Mouse (Mus musculus) thymus, adult 2 months (tissue): ENCODE results near the gene Zc3h12c. TPM values are rescaled to one million over a fixed set of nuclear protein-coding genes. Genes with fewer than 3 reads are reported as not detected.

Experiments
- DNase-seq: peaks from one replicate; pipeline ENCODE4 v3.0.0; 2021
- H3K27ac ChIP-seq: fragments of 200-500 bp; 2 replicates; pipeline ENCODE4 v1.5.1; 2012; ENCODE audit warnings: low read length, control low read depth; ENCODE audit not compliant: control insufficient read depth, insufficient read depth
- H3K27me3 ChIP-seq: fragments of 200-500 bp; 2 replicates; pipeline ENCODE4 v1.6.1; 2012; ENCODE audit warnings: mild to moderate bottlenecking, low read length, moderate library complexity, mixed read lengths; ENCODE audit not compliant: control insufficient read depth, insufficient read depth
- H3K36me3 ChIP-seq: fragments of 200-500 bp; 2 replicates; pipeline ENCODE4 v1.6.1; 2012; ENCODE audit warnings: mild to moderate bottlenecking, low read length, moderate library complexity; ENCODE audit not compliant: control insufficient read depth, insufficient read depth
- H3K4me1 ChIP-seq: fragments of 200-500 bp; replicated peaks from 2 replicates; pipeline ENCODE4 v1.6.1; 2012; ENCODE audit warnings: low read length; ENCODE audit not compliant: control insufficient read depth, insufficient read depth
- H3K4me3 ChIP-seq: fragments of 200-500 bp; 2 replicates; pipeline ENCODE4 v1.5.1; 2012; ENCODE audit warnings: mild to moderate bottlenecking, low read length, control low read depth, moderate library complexity; ENCODE audit not compliant: control insufficient read depth, insufficient read depth
- CTCF ChIP-seq: fragments of 200-500 bp; IDR thresholded peaks from 2 replicates; pipeline ENCODE4 v1.5.1; 2012; ENCODE audit warnings: mild to moderate bottlenecking, control low read depth, low read length, moderate library complexity, borderline replicate concordance; ENCODE audit not compliant: control insufficient read depth, poor library complexity, insufficient read depth; ENCODE audit errors: extremely low read depth
- POLR2A ChIP-seq: fragments of 200-500 bp; IDR thresholded peaks from 2 replicates; pipeline ENCODE4 v1.6.1; 2012; ENCODE audit warnings: mild to moderate bottlenecking, low read length, control low read depth, moderate library complexity; ENCODE audit not compliant: control insufficient read depth, poor library complexity, insufficient read depth; ENCODE audit errors: extremely low read depth
- WGBS: fragments of 180-500 bp; shearing (Covaris S2); methylation state at CpG from one replicate; pipeline ENCODE4 v1.1.7; 2018; 5-methylcytosine and 5-hydroxymethylcytosine counted together
- polyA plus RNA-seq: library from polyadenylated mRNA; depleted of rRNA; stranded (reverse); fragments of >200 nt; gene quantifications from 2 replicates; pipeline ENCODE4 v1.2.3, GENCODE M21; 2012

Zc3h12c gene
- polyA plus RNA-seq, 1 experiment, result 1.5 TPM

DNA sequence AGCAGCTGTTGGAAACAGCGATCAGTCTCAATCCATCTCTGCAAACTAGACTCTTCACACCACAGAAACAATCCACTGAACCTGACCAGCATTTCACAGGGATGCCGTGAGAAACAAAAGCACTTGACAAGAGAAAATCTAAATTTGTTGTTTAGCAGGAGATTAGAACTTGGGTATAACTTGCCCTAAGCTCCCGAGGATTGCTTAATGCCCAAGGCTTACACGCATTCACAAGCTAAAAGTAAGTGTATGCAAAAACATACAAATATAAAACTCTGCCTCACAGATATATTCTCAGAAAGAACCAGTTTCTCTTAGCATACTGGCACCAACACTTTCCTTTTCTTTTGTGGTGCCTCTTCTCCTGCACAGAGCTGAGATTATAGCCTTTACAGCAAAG is 19.5 kb downstream of the Zc3h12c start:
- Histone ChIP-seq H3K36me3 (no peaks in the 10 kb centered on the region), H3K4me3 (no peak overlapping the region), H3K27ac (no peak overlapping the region), H3K27me3 (no peaks in the 10 kb centered on the region), H3K4me1 (no peaks in the 10 kb centered on the region)
- TF ChIP-seq POLR2A (no peak), CTCF (no peak)
- DNase-seq, result no peak
- WGBS, result 91% methylated on average over 4 of the region's 4 CpGs

- no peaks in the 10 kb centered on the region for H3K36me3 ChIP-seq
- no peaks in the 10 kb centered on the region for H3K27me3 ChIP-seq
- no peak for TF ChIP-seq CTCF
- no peak for TF ChIP-seq POLR2A
- no peak for DNase-seq
- H3K4me1 ChIP-seq, result no peaks in the 10 kb centered on the region
- 83% methylated on average over 3 of the region's 3 CpGs for WGBS
- no peak overlapping the region for H3K4me3 ChIP-seq
- H3K27ac ChIP-seq, result no peak overlapping the region
Measured at GRCm38 (mm10) chr9:52148311-52148710, 20.1 kb downstream of the Zc3h12c start.

GRCm38 (mm10) chr9:52146241-52146640 is 22.1 kb downstream of the Zc3h12c start:
- Histone ChIP-seq H3K4me1 (no peaks in the 10 kb centered on the region), H3K36me3 (no peaks in the 10 kb centered on the region), H3K27ac (no peak overlapping the region), H3K4me3 (no peak overlapping the region), H3K27me3 (no peaks in the 10 kb centered on the region)
- WGBS, result 98% methylated on average over 4 of the region's 4 CpGs
- DNase-seq, result no peak
- no peak for TF ChIP-seq POLR2A
- TF ChIP-seq CTCF, result no peak

DNA sequence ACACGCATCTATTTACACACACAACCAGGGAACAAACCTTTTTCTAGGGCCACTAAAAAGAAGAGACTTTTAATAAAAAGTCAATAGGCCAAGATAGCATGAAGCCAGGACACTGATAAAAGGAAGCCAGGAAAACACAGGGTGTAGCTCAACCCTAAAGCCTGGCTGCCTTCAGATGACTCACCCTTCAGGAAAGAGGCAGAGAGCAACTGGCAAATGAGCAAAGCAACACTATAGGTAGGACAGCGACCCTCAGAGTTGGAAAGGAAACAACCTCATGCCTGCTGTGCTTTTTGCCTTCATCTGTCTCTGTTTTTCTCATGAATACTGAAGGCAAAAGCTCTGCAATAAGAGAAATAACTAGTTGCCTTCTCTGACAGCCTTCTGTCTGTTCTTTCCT is 35.6 kb downstream of the Zc3h12c start:
- DNase-seq, result no peak
- H3K4me1 ChIP-seq, result no peaks in the 10 kb centered on the region

DNA sequence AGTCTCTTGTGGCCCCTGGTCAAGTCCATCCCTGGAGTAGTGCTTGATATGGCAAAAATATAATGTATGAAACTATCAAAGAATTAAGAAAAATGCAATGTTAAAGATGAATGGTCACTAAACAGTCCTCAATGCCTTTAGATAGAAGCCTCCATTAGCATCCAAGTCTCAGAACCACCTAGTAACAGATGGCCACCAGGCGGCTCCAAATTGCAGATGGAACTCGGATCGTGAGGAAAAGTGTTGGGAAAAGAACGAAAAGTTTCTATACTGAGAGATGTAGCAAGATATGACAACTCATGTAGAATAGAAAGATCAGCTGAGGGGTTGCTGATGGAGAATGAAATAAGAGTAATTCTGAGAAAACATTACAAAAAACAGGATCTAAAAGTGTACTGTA is 38.0 kb downstream of the Zc3h12c start:
- Histone ChIP-seq H3K4me1 (no peaks in the 10 kb centered on the region), H3K4me3 (no peak overlapping the region), H3K36me3 (no peaks in the 10 kb centered on the region), H3K27ac (no peak overlapping the region), H3K27me3 (no peaks in the 10 kb centered on the region)
- WGBS, result 95% methylated on average over 4 of the region's 4 CpGs
- TF ChIP-seq POLR2A, result no peak
- no peak for TF ChIP-seq CTCF
- no peak for DNase-seq

More for the DNA sequence above, 35.6 kb downstream of the Zc3h12c start:
- Histone ChIP-seq H3K36me3 (no peaks in the 10 kb centered on the region), H3K27ac (no peak overlapping the region), H3K4me3 (no peak overlapping the region), H3K27me3 (no peaks in the 10 kb centered on the region)
- no peak for TF ChIP-seq CTCF
- TF ChIP-seq POLR2A, result no peak
- 75% methylated on average over 2 of the region's 2 CpGs for WGBS

DNA sequence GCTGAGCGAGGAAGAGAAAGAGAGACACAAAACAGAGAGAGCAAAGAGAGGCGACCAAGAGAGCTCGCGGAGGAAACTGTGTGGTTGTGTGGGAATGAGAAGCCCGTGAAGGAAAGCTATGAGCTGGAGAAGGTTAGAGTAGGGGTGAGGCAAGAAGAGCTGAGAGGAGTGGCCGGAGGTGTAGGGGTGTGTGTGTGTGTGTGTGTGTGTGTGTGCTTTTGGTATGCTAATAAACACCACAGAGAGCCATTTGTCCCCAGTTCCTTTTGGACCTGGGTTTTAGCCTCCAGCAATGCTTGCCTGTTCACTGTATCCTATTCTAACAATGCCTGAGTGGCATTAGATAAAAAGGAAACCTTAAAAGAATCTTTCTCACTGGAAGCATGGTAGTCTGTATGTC is 43.1 kb downstream of the Zc3h12c start:
- H3K4me1 ChIP-seq, result no peaks in the 10 kb centered on the region
- no peaks in the 10 kb centered on the region for H3K36me3 ChIP-seq
- WGBS, result 94% methylated on average over 6 of the region's 6 CpGs
- no peak for TF ChIP-seq POLR2A
- no peak for TF ChIP-seq CTCF
- H3K27me3 ChIP-seq, result no peaks in the 10 kb centered on the region
- DNase-seq, result no peak
- no peak overlapping the region for H3K27ac ChIP-seq
- no peak overlapping the region for H3K4me3 ChIP-seq

DNA sequence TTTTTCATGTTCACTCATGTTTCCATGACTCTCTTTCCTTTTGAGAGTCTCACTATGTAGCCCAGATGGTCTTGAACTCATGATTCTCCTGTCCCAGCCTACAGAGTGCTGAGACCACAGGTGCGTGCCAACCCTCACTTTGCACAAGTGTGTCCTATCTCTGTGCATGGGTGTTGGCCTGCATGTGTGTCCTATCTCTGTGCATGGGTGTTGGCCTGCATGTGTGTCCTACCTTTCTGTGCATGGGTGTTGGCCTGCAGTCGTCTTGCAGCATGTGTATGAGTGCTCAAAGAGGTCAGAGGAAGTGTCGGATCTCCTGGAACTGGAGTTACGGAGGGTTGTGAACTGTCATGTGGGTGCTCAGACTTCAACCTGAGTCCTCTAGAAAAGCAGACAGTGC is 49.2 kb downstream of the Zc3h12c start:
- H3K27ac ChIP-seq, result no peak overlapping the region
- H3K4me3 ChIP-seq, result no peak overlapping the region
- no peaks in the 10 kb centered on the region for H3K36me3 ChIP-seq
- 95% methylated on average over 4 of the region's 4 CpGs for WGBS
- DNase-seq, result no peak
- H3K27me3 ChIP-seq, result no peaks in the 10 kb centered on the region
- TF ChIP-seq CTCF (no peak), POLR2A (no peak)
- H3K4me1 ChIP-seq, result no peaks in the 10 kb centered on the region
